Mouse (Mus musculus): ENCODE results near the gene Ttll9. TPM values are rescaled to one million over a fixed set of nuclear protein-coding genes. Genes with fewer than 3 reads are reported as not detected.
A peak's percentile ranks its signal among the peaks of the same experiment; 100 is the strongest.

Gene Ttll9
- polyA plus RNA-seq, 1 experiment from 2014 or later: 1.1 TPM

DNA sequence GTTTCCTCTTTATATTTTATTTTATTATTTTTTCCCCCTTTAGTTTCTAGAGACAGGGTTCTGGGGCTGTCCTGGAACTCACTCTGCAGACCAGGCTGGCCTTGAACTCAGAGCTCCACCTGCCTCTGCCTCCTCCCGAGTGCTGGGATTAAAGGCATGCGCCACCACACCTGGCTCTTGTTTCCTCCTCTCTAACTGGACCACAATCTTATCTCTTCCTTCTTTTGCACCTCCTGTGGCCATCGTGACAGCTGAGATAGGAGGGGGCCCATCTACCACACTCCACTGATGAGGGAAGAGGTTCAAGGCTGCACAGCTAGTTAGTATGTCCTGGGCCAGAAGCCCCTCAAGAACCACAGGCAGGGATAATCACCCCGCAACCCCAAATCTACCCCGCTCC lies 37.7 kb upstream of the Ttll9 start:
- peaks cover 48% of the 10 kb centered on the region for H3K4me1 ChIP-seq (ENCODE audit: control insufficient read depth, insufficient read depth, low read length)
- ATAC-seq (ENCODE audit: low FRiP score, low TSS enrichment): no peak
- H3K9ac ChIP-seq (ENCODE audit: low read depth, low read length): no peak overlapping the region
- H3K9me3 ChIP-seq (ENCODE audit: control insufficient read depth, low read length): no peaks in the 10 kb centered on the region
- H3K4me3 ChIP-seq (ENCODE audit: low read length): no peak overlapping the region
- WGBS: 79% methylated on average over 5 of the region's 5 CpGs
- no peak overlapping the region for H3K4me2 ChIP-seq (replicated peaks; ENCODE audit: low read depth, low read length)
- no peaks in the 10 kb centered on the region for H3K27me3 ChIP-seq (ENCODE audit: control insufficient read depth, insufficient read depth, low read length)
- peak overlapping the region; percentile 82; the same call in 1 of the 2 replicates for H3K27ac ChIP-seq (ENCODE audit: low read depth, low read length)
- no peaks in the 10 kb centered on the region for H3K36me3 ChIP-seq (ENCODE audit: control insufficient read depth, insufficient read depth, low read length)

DNA sequence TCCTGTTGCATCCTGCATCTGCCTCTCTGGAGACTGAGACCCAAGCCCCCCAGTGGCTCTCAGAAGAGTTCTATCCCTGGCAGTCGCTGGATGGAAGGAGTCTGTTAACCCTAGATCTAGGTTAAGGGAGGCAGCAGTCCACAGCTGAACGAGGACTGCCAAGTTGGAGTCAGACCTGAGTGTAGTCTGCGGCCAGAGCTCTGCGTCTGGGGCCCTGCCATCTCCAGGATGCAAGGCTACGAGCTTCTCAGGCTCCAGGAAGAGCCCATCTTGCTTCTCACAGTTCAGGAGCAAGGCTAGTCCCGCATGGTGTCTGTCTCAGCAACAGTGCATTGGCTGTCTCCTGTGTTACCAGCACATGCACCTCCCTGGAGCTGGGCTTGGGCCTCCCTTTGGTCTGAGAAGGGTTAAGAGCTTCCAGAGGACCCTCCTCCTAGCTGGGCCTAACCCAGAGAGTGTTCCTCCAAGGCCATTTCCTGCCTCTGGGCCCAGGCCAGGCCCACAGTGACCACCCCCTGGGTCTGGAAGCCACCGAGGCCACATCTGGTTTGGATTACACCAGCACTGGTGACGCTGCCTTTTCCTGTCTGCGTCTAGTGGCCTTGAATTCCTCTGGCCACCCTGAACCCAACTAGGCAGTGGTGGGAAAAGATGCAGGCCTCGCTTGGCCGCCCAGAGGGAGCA lies 37.0 kb upstream of the Ttll9 start:
- no peaks in the 10 kb centered on the region for H3K9me3 ChIP-seq (ENCODE audit: control insufficient read depth, low read length)
- H3K9ac ChIP-seq (ENCODE audit: low read depth, low read length): no peak overlapping the region; the same call in 1 of the 2 replicates
- H3K27me3 ChIP-seq (ENCODE audit: control insufficient read depth, insufficient read depth, low read length): no peaks in the 10 kb centered on the region
- no peak overlapping the region for H3K4me3 ChIP-seq (ENCODE audit: low read length)
- no peaks in the 10 kb centered on the region for H3K36me3 ChIP-seq (ENCODE audit: control insufficient read depth, insufficient read depth, low read length)
- peak overlapping the region; percentile 82 for H3K27ac ChIP-seq (ENCODE audit: low read depth, low read length)
- peaks cover 54% of the 10 kb centered on the region for H3K4me1 ChIP-seq (ENCODE audit: control insufficient read depth, insufficient read depth, low read length)
- ATAC-seq (ENCODE audit: low FRiP score, low TSS enrichment): peak; percentile 79
- 37% methylated on average over 11 of the region's 11 CpGs for WGBS
- no peak overlapping the region for H3K4me2 ChIP-seq (replicated peaks; ENCODE audit: low read depth, low read length)

DNA sequence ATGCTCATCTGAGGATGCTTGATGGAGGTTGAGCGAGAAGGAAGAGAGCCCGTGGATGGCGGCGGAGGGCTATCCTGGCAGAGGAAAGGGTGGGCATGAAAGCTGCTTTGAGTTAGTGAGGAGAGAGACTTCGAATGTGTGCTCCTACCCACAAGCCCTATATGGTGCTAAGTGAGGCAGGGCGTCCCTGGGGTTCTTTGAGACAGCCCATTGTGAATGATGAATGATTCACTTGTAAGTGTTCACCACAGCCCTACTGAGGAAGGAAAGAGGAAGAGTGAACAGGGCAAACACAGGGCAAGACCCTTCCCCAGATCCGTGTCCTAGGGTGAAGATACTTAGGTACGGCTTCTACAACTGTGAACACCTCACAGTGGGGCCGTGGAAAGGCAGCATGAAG lies 35.4 kb upstream of the Ttll9 start:
- no peak overlapping the region for H3K27ac ChIP-seq (ENCODE audit: low read depth, low read length)
- H3K9ac ChIP-seq (ENCODE audit: low read depth, low read length): no peak overlapping the region
- H3K36me3 ChIP-seq (ENCODE audit: control insufficient read depth, insufficient read depth, low read length): no peaks in the 10 kb centered on the region
- no peaks in the 10 kb centered on the region for H3K27me3 ChIP-seq (ENCODE audit: control insufficient read depth, insufficient read depth, low read length)
- 64% methylated on average over 9 of the region's 9 CpGs for WGBS
- H3K4me1 ChIP-seq (ENCODE audit: control insufficient read depth, insufficient read depth, low read length): peaks cover 68% of the 10 kb centered on the region
- no peak overlapping the region for H3K4me3 ChIP-seq (ENCODE audit: low read length)
- H3K9me3 ChIP-seq (ENCODE audit: control insufficient read depth, low read length): no peaks in the 10 kb centered on the region
- no peak overlapping the region for H3K4me2 ChIP-seq (replicated peaks; ENCODE audit: low read depth, low read length)
- ATAC-seq (ENCODE audit: low FRiP score, low TSS enrichment): no peak

DNA sequence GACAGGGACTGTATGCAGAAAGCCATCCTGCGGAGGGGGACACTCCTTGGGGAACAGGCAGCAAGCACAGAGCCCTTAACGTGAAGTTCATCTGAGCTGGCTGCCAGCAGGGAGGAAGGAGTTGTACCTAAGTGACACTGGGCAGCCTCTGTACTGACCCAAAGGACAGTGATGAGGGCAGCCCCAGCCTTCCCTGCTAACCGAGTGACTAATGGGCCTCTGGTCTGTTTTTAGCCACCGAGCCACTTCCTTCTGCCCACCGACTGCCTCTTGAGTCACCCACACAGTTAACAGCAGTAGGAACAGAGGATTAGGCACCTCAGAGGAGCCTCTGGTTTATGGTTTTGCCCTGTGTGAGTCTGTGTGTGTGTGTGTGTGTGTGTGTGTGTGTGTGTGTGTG lies 34.9 kb upstream of the Ttll9 start:
- peaks cover 68% of the 10 kb centered on the region for H3K4me1 ChIP-seq (ENCODE audit: control insufficient read depth, insufficient read depth, low read length)
- H3K9ac ChIP-seq (ENCODE audit: low read depth, low read length): no peak overlapping the region
- H3K36me3 ChIP-seq (ENCODE audit: control insufficient read depth, insufficient read depth, low read length): no peaks in the 10 kb centered on the region
- WGBS: 52% methylated on average over 5 of the region's 5 CpGs
- H3K27me3 ChIP-seq (ENCODE audit: control insufficient read depth, insufficient read depth, low read length): no peaks in the 10 kb centered on the region
- H3K27ac ChIP-seq (ENCODE audit: low read depth, low read length): peak overlapping the region; percentile 66; the same call in 1 of the 2 replicates
- no peak overlapping the region for H3K4me3 ChIP-seq (ENCODE audit: low read length)
- ATAC-seq (ENCODE audit: low FRiP score, low TSS enrichment): no peak
- H3K4me2 ChIP-seq (replicated peaks; ENCODE audit: low read depth, low read length): no peak overlapping the region
- no peaks in the 10 kb centered on the region for H3K9me3 ChIP-seq (ENCODE audit: control insufficient read depth, low read length)

DNA sequence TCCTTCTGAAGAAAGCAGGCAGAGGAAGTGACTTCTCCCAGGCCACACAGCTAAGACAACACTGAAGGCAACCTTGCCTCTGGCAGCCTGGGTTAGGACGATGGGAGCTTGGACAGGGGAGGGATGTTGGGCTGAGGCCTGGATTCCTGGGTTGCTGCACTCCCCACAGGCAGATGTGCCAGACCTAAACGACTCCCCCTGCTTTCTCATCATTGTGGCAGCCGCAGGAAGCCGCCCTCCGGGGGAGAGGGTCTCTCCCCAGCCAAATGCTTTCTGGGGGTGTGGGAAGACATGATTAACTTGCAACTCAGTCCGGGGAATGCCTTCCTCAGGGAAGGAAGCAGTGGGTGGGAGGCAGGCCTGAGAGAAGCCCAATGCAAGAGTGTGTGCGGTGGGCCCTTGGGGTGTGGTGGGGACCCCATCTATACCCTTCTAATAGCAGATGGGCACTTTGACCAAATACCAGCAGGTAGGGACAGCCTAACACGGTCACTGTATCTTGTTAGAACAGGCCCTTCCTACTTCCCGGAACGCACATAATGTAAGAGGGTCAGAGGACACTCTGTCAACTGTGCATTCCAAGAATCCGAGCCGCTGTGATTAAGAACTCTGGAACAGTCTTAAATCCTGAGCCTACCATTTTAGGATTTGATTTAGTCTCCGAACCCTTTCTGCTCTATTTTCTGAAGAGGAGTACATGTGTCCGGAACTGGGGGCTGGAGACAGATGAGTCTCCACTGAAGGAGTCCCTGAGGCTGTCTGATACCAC lies 33.9 kb upstream of the Ttll9 start:
- Histone ChIP-seq H3K27me3 (ENCODE audit: control insufficient read depth, insufficient read depth, low read length) (no peaks in the 10 kb centered on the region), H3K4me1 (ENCODE audit: control insufficient read depth, insufficient read depth, low read length) (peaks cover 67% of the 10 kb centered on the region), H3K36me3 (ENCODE audit: control insufficient read depth, insufficient read depth, low read length) (no peaks in the 10 kb centered on the region), H3K4me3 (ENCODE audit: low read length) (no peak overlapping the region), H3K9ac (ENCODE audit: low read depth, low read length) (no peak overlapping the region), H3K9me3 (ENCODE audit: control insufficient read depth, low read length) (no peaks in the 10 kb centered on the region), H3K4me2 (replicated peaks; ENCODE audit: low read depth, low read length) (no peak overlapping the region), H3K27ac (ENCODE audit: low read depth, low read length) (peak overlapping the region; percentile 66)
- no peak for ATAC-seq (ENCODE audit: low FRiP score, low TSS enrichment)
- whole genome bisulfite sequencing: 32% methylated on average over 14 of the region's 14 CpGs

DNA sequence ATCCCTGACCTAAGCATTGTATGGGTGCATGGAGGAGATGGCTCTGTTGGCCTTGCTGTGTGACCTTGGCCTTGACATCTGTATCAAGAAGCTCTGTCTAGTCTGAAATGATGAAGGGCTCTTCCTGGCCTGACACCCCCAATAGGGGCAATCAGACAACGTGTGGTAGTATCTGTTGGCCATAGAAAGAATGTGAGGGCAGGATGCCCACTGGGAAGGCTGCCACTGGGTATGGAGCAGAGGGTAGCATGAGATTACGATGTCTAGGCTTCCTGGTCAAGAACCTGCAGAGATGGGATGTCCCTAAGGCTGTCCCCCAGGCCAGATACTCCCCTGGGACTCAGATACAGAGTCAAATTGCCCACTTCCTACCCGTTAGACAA lies 33.3 kb upstream of the Ttll9 start:
- Histone ChIP-seq H3K27me3 (ENCODE audit: control insufficient read depth, insufficient read depth, low read length) (no peaks in the 10 kb centered on the region), H3K4me3 (ENCODE audit: low read length) (no peak overlapping the region), H3K36me3 (ENCODE audit: control insufficient read depth, insufficient read depth, low read length) (no peaks in the 10 kb centered on the region), H3K9me3 (ENCODE audit: control insufficient read depth, low read length) (no peaks in the 10 kb centered on the region), H3K4me2 (replicated peaks; ENCODE audit: low read depth, low read length) (no peak overlapping the region), H3K9ac (ENCODE audit: low read depth, low read length) (no peak overlapping the region), H3K27ac (ENCODE audit: low read depth, low read length) (peak overlapping the region; percentile 66; the same call in 1 of the 2 replicates), H3K4me1 (ENCODE audit: control insufficient read depth, insufficient read depth, low read length) (peaks cover 61% of the 10 kb centered on the region)
- ATAC-seq (ENCODE audit: low FRiP score, low TSS enrichment): no peak
- WGBS: 75% methylated on average over 3 of the region's 3 CpGs

DNA sequence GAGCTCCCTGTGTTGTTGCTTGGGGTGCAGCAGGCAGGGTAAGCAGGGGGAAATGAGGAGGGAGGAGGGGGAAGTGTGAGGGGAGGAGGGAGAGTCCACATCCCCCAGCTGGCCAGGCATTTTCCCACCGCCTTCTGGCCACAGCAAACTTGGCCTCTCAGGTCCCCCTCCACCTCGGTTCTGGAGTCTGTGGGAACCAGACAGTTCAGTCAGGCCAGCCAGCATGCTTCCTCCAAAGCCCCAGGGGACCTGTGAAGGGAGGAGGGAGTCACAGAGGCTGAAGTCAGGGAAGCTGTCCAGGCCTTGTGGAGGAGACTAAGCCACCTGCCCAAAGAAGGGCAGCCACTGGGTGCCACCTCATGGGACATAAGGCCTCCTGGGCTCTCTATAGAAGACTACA lies 32.0 kb upstream of the Ttll9 start:
- H3K4me2 ChIP-seq (replicated peaks; ENCODE audit: low read depth, low read length): no peak overlapping the region
- no peaks in the 10 kb centered on the region for H3K36me3 ChIP-seq (ENCODE audit: control insufficient read depth, insufficient read depth, low read length)
- peaks cover 51% of the 10 kb centered on the region for H3K4me1 ChIP-seq (ENCODE audit: control insufficient read depth, insufficient read depth, low read length)
- 39% methylated on average over 2 of the region's 2 CpGs for WGBS
- H3K9ac ChIP-seq (ENCODE audit: low read depth, low read length): 0 out of 2 replicates have a peak overlapping the region, but pooled peaks have one; percentile 18
- H3K27me3 ChIP-seq (ENCODE audit: control insufficient read depth, insufficient read depth, low read length): no peaks in the 10 kb centered on the region
- H3K9me3 ChIP-seq (ENCODE audit: control insufficient read depth, low read length): no peaks in the 10 kb centered on the region
- H3K4me3 ChIP-seq (ENCODE audit: low read length): no peak overlapping the region
- no peak for ATAC-seq (ENCODE audit: low FRiP score, low TSS enrichment)
- H3K27ac ChIP-seq (ENCODE audit: low read depth, low read length): peak overlapping the region; percentile 65; the same call in 1 of the 2 replicates

DNA sequence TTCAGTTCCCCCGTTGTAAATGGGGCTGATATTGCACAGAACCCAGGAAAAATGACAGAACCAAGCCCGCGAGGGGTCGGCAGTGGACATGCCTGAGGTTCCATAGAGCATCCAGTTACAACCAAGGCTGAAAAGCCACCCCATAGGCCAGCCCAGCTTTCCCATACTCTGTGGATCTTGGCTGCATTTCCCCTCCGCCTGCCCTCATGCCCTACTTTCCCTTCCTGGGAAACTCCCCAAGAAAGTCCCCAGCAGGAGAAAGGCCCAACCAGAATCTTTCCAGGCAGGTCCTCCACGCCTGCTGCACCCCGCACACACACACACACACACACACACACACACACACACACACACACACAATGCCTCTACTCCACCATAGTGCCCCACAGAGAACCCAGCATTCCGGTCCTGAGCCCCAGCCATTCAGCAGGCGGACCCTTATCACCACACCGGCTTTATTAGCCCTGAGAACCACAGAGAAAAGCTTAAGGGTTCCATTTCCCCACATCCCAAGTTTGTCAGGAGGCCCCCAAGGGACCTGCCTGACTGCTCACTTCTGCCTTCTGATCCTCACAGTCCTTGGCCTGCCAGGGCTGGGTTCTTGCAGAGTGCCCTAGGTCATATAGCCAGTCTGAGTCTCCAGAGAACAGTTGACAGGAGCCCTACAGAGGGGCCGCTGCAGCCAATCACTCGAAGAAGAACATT lies 30.7 kb upstream of the Ttll9 start:
- Histone ChIP-seq H3K9me3 (ENCODE audit: control insufficient read depth, low read length) (no peaks in the 10 kb centered on the region), H3K27ac (ENCODE audit: low read depth, low read length) (peak overlapping the region; percentile 37; the same call in 1 of the 2 replicates), H3K36me3 (ENCODE audit: control insufficient read depth, insufficient read depth, low read length) (no peaks in the 10 kb centered on the region), H3K4me2 (replicated peaks; ENCODE audit: low read depth, low read length) (peak overlapping the region; percentile 13; the same call in 1 of the 2 replicates), H3K4me1 (ENCODE audit: control insufficient read depth, insufficient read depth, low read length) (peaks cover 42% of the 10 kb centered on the region), H3K9ac (ENCODE audit: low read depth, low read length) (peak overlapping the region; percentile 28; the same call in 1 of the 2 replicates), H3K27me3 (ENCODE audit: control insufficient read depth, insufficient read depth, low read length) (no peaks in the 10 kb centered on the region), H3K4me3 (ENCODE audit: low read length) (peak overlapping the region; percentile 3; the same call in 1 of the 2 replicates)
- 64% methylated on average over 11 of the region's 12 CpGs for WGBS
- no peak for ATAC-seq (ENCODE audit: low FRiP score, low TSS enrichment)
